Mouse (Mus musculus) ES-E14 (cell line): ENCODE measurements at regions not wholly inside any gene's neighbourhood (a gene's known extent, or its start where the extent isn't known, plus 50 kb on each side); places are given as distances from the start of the nearest gene placed in this dataset.

Experiments used
- CHD2 ChIP-seq: IDR thresholded peaks from 2 replicates; pipeline ENCODE4 v1.6.1; 2014; ENCODE audit warnings: mild to moderate bottlenecking, low read depth, low read length, inconsistent platforms
- HCFC1 ChIP-seq: IDR thresholded peaks from 2 replicates; pipeline ENCODE4 v1.6.1; 2012; ENCODE audit warnings: low read length, inconsistent platforms, borderline replicate concordance; ENCODE audit not compliant: insufficient read depth
- MAFK ChIP-seq: IDR thresholded peaks from 2 replicates; pipeline ENCODE4 v1.6.1; 2014; ENCODE audit warnings: mild to moderate bottlenecking, low read depth, low read length, inconsistent platforms; ENCODE audit not compliant: insufficient read depth
- ZC3H11A ChIP-seq: IDR thresholded peaks from 2 replicates; pipeline ENCODE4 v1.6.1; 2012; ENCODE audit warnings: low read depth, mild to moderate bottlenecking, inconsistent platforms, low read length, borderline replicate concordance
- ZNF384 ChIP-seq: IDR thresholded peaks from 2 replicates; pipeline ENCODE4 v1.6.1; 2012; ENCODE audit warnings: low read depth, low read length, inconsistent platforms

GRCm38 (mm10) chr8:96246017-96246416 lies 357.7 kb upstream of the Got2 start:
- no peak for TF ChIP-seq MAFK
- TF ChIP-seq HCFC1, result no peak
- TF ChIP-seq ZNF384, result no peak
- no peak for TF ChIP-seq CHD2
- TF ChIP-seq ZC3H11A, result no peak
